Mouse (Mus musculus): ENCODE measurements at regions not wholly inside any gene's neighbourhood (a gene's known extent, or its start where the extent isn't known, plus 50 kb on each side); places are given as distances from the start of the nearest gene placed in this dataset.

DNA sequence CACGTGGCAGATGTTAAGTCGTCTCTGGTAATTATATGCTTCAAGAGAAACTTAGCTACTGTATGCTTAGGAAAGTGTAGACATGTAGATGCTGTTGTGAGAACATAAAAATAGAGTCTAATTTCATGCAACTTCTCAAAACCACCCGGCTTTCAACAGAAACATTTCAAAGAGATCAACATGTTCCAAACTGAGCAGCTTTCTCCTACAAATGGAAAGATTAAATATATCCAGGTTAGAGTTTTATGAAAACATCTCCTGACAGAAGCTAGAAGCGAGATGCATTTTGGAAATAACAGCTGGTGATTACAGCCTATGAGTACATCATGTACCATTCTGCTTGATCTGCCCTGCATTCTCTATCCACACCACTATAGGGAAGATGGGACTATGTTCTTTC is 345.4 kb downstream of the Nsun3 start:
- TF ChIP-seq CTCF (IDR thresholded peaks at IDR 0.05; ENCODE audit: low read depth, low read length) (no peak), POLR2A (IDR thresholded peaks at IDR 0.05; ENCODE audit: borderline replicate concordance, low read depth, low read length) (no peak)
